Mouse (Mus musculus): Measurements from ENCODE around the gene Pkd1l1. TPM values are rescaled to one million over a fixed set of nuclear protein-coding genes. Genes with fewer than 3 reads are reported as not detected.

Pkd1l1 gene
- polyA plus RNA-seq (2015; fragmentation: Nextera tagmentation; extraction: Ambion mirVana) = 0.05 and 0.08 TPM in 2 replicates

DNA sequence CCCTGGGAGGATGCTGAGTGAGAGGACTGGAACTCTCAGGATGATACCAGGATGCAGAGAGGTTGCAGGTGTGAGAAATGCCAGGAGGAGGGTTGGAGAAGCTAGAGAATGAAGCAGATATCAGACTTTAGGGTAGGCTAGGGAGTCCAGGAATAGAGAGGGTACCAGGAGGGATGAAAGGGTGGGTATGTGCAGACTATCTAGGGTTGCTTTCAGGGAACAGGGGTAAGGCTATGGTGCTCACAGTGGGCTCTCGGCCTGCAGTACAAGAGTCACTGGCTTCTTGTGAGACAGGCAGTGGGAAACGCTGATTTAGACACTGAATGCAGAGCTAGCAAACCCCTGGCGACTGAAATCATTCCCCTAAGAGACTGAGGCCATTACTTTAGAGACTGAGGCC, at the start of gene Pkd1l1:
TSS of gene Pkd1l1 (minus strand) at position 101 of the 400 bp plus-strand sequence.
- ATAC-seq (ENCODE audit: insufficient read depth) = no peak
- no peak within 1 kb of the TSS for H3K9ac ChIP-seq
- WGBS (ENCODE audit: insufficient replicate concordance) = 47% methylated on average over 3 of the region's 3 CpGs
- no peak within 1 kb of the TSS for H3K4me3 ChIP-seq (replicated peaks)
- no peaks in the 10 kb centered on the region for H3K9me3 ChIP-seq (replicated peaks)
- H3K36me3 ChIP-seq (replicated peaks) = no peaks in the 10 kb centered on the region
- peaks cover 40% of the 10 kb centered on the region for H3K4me1 ChIP-seq (replicated peaks)
- no peak within 1 kb of the TSS; the same call in 1 of the 2 replicates for H3K27ac ChIP-seq (replicated peaks)
- H3K27me3 ChIP-seq = no peaks in the 10 kb centered on the region
- H3K4me2 ChIP-seq = peak within 1 kb of the TSS; percentile 21; the same call in 1 of the 2 replicates

DNA sequence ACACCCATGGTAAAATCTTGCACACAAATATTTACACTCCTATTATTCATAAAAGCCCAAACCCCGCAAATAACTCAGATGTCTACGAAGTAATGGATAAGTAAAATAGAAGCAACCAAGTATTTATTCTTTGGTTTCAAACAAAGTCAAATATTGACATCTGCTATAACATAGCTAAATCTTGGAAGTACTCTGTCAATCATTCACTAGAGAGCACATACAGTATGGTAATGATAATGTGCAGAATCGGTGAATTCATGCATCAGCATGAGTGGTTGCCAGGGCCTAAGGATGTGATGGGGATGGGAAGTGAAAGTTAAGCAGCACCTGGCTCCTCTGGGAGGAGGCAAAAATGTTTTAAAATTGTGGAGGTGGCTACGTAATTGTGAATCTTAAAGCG, 47.1 kb upstream of the Pkd1l1 start:
- H3K9me3 ChIP-seq (replicated peaks) = no peaks in the 10 kb centered on the region
- H3K4me3 ChIP-seq (replicated peaks) = no peak overlapping the region
- no peak overlapping the region for H3K27ac ChIP-seq (replicated peaks)
- ATAC-seq (ENCODE audit: insufficient read depth) = no peak
- H3K4me1 ChIP-seq (replicated peaks) = no peaks in the 10 kb centered on the region
- H3K9ac ChIP-seq = no peak overlapping the region
- no peak overlapping the region for H3K4me2 ChIP-seq
- 73% methylated on average over 5 of the region's 5 CpGs for WGBS (ENCODE audit: insufficient replicate concordance)
- H3K27me3 ChIP-seq = no peaks in the 10 kb centered on the region; the same call in 1 of the 2 replicates
- H3K36me3 ChIP-seq (replicated peaks) = no peaks in the 10 kb centered on the region

DNA sequence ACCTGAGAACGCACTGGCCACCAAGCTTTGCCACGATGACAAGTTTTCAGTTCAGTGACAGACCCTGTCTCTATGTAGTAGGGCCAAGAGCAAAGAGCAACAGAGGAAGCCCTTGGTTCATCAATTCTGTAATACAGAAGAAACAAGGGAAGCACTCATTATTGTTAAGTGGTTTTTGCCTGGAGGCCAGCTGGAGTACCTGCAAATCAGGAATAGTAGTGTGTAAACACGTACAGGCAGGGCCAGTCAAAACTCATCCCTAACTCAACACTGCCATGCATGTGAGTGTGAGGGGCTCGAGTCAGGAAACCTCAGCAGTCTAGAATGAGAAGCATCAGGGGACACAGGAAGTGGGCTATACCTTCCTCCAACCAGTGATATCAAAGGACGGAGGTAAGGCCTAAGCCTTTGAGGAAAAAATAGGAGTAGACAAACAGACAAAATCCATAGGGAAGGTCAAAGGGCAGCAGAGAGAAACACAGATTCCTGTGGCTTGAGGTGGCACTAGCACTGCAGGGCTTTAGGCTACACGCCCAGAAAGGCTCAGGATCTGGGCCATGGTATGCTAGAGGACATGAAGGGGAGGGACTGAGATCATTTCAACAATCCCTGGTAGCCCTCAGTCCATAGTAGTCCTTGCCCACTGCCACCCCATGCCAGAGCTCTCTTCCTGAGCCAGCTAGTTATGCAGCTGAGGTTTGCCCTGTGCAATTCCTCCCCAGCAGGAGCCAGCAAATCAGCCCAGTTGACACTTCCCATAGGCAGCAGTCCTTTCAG, 45.6 kb upstream of the Pkd1l1 start:
- Histone ChIP-seq H3K36me3 (replicated peaks) (no peaks in the 10 kb centered on the region), H3K4me2 (no peak overlapping the region), H3K27ac (replicated peaks) (no peak overlapping the region), H3K27me3 (peaks cover 3% of the 10 kb centered on the region; the same call in 1 of the 2 replicates), H3K9me3 (replicated peaks) (no peaks in the 10 kb centered on the region), H3K9ac (no peak overlapping the region), H3K4me3 (replicated peaks) (no peak overlapping the region), H3K4me1 (replicated peaks) (no peaks in the 10 kb centered on the region)
- ATAC-seq (ENCODE audit: insufficient read depth) = no peak
- WGBS (ENCODE audit: insufficient replicate concordance) = 46% methylated on average over 6 of the region's 6 CpGs

DNA sequence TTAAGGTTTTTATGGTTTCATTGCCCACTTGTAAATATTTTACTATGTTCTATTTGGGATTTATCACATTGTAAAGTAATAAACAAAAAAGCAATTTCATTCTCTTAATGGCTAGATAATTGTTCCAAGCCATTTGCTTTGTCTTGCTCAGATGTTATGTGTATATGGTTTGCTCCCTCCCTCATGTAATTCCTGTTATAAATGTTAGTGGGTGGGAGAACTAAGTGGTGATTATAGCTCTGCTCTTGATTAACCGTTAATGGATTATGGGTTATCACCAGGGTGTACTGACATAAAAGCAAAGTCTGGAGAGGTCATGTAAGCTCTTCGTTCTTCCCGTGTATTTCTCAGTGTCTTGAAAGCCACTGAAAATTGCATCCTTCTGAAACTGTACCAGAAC, 41.7 kb upstream of the Pkd1l1 start:
- H3K9ac ChIP-seq = no peak overlapping the region
- no peaks in the 10 kb centered on the region for H3K9me3 ChIP-seq (replicated peaks)
- WGBS (ENCODE audit: insufficient replicate concordance) = 71% methylated on average over 3 of the region's 3 CpGs
- H3K4me2 ChIP-seq = no peak overlapping the region
- no peaks in the 10 kb centered on the region for H3K36me3 ChIP-seq (replicated peaks)
- H3K4me1 ChIP-seq (replicated peaks) = peaks cover 7% of the 10 kb centered on the region
- H3K4me3 ChIP-seq (replicated peaks) = no peak overlapping the region
- H3K27ac ChIP-seq (replicated peaks) = no peak overlapping the region
- H3K27me3 ChIP-seq = peaks cover 4% of the 10 kb centered on the region; the same call in 1 of the 2 replicates
- no peak for ATAC-seq (ENCODE audit: insufficient read depth)

DNA sequence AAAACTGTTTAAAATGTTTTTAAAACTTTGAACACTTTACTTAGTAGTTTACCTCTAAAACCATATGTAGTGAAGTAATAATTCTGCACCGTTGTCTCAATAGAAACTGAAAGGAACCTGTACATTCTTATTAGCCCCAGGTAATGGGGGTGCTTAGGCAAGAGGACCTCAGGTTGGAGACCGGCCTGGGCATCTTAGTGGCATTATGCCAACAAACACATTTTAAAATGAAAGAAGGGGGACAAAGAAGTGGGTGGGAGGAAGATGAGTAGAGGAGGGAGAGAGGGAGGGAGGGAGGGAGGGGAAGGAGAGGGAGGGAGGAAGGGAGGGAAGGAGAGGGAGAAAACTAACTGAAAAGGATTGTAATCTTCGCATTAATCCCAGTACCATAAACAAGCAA, 38.3 kb upstream of the Pkd1l1 start:
- no peaks in the 10 kb centered on the region for H3K9me3 ChIP-seq (replicated peaks)
- H3K36me3 ChIP-seq (replicated peaks) = peaks cover 19% of the 10 kb centered on the region
- peak; percentile 35; the same call in 1 of the 2 replicates for ATAC-seq (ENCODE audit: insufficient read depth)
- H3K27ac ChIP-seq (replicated peaks) = peak overlapping the region; percentile 82; the same call in 1 of the 2 replicates
- peak overlapping the region; percentile 80 for H3K4me2 ChIP-seq
- peak overlapping the region; percentile 75 for H3K9ac ChIP-seq
- peaks cover 4% of the 10 kb centered on the region; the same call in 1 of the 2 replicates for H3K27me3 ChIP-seq
- peaks cover 18% of the 10 kb centered on the region for H3K4me1 ChIP-seq (replicated peaks)
- 0% methylated on average over 3 of the region's 3 CpGs for WGBS (ENCODE audit: insufficient replicate concordance)
- H3K4me3 ChIP-seq (replicated peaks) = peak overlapping the region; percentile 78

DNA sequence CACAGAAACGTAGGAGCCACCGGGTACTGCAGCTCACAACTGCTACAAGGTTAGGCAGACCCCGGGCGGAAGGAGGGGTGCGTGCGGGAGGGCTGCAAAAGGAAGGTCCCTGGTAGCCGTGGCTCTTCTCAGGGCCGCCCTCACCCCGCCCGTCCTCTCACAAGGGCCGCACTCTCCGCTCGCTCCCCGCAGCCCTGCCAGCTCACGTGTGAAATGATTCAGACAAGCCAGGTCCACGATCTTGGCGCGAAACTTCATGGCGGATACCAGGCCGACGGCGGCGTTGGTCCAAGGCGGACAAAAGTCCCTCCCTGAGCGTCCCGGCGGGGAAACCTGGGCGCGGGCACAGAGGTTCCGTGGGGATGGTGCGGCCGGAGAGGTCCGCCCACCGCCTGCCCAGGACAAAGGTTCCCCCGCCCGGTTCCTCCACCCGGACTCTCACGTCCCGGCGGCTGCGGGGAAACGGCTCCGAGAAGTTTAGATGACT, 37.8 kb upstream of the Pkd1l1 start, which contains the start of gene Hus1:
TSS of gene Hus1 (minus strand) at position 339 of the 487 bp plus-strand sequence.
- Histone ChIP-seq H3K9ac (peak within 1 kb of the TSS; percentile 75), H3K4me1 (replicated peaks) (peaks cover 18% of the 10 kb centered on the region), H3K9me3 (replicated peaks) (no peaks in the 10 kb centered on the region), H3K4me3 (replicated peaks) (peak within 1 kb of the TSS; percentile 78), H3K27ac (replicated peaks) (peak within 1 kb of the TSS; percentile 82), H3K4me2 (peak within 1 kb of the TSS; percentile 80), H3K36me3 (replicated peaks) (peaks cover 22% of the 10 kb centered on the region), H3K27me3 (peaks cover 4% of the 10 kb centered on the region; the same call in 1 of the 2 replicates)
- under 1% methylated on average over 43 of the region's 43 CpGs for WGBS (ENCODE audit: insufficient replicate concordance)
- peak; percentile 96 for ATAC-seq (ENCODE audit: insufficient read depth)

DNA sequence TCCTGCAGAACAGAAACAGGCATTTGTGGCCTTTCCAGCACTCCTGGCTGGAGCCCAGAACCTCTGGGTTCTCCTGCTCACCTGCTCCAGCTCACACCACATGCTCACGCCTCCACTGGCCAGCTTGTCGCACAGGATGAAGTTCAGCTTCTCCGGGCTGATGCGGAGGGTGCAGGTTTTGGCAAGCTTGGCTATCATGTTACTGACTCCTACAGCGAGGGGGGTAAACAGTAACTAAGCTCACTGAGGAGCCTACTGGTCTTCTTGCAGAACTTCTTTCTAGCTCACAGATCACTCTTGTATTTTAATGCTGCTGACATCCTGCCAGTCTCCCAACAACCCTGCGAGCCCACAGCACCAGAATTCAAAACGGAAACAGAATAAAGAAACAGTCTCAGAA, 37.4 kb upstream of the Pkd1l1 start:
- H3K9ac ChIP-seq = peak overlapping the region; percentile 75
- WGBS (ENCODE audit: insufficient replicate concordance) = 0% methylated on average over 7 of the region's 7 CpGs
- ATAC-seq (ENCODE audit: insufficient read depth) = peak; percentile 66
- peaks cover 18% of the 10 kb centered on the region for H3K4me1 ChIP-seq (replicated peaks)
- peaks cover 4% of the 10 kb centered on the region; the same call in 1 of the 2 replicates for H3K27me3 ChIP-seq
- no peaks in the 10 kb centered on the region for H3K9me3 ChIP-seq (replicated peaks)
- peak overlapping the region; percentile 82 for H3K27ac ChIP-seq (replicated peaks)
- H3K36me3 ChIP-seq (replicated peaks) = peaks cover 26% of the 10 kb centered on the region
- H3K4me2 ChIP-seq = peak overlapping the region; percentile 80
- peak overlapping the region; percentile 78 for H3K4me3 ChIP-seq (replicated peaks)

DNA sequence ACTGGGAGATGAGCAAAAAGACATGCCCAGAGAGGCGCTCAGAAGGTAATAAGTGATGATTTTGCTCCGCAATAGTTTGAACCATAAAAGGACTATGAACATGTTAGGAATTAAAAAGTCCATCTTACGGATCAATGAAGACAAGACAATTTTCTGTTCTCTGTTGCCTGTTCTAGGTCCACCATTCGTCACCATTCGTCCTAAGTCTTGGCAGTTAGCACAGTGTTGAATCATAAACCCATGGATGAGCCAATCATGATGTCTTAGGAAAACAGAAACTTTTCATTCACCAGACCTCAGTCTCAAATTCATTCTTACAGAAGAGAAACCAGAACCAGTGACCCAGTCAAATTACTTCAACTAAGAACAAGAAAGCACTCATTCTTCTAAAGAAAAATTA, 35.7 kb upstream of the Pkd1l1 start:
- WGBS (ENCODE audit: insufficient replicate concordance) = 82% methylated on average over 5 of the region's 5 CpGs
- Histone ChIP-seq H3K4me3 (replicated peaks) (no peak overlapping the region), H3K4me2 (no peak overlapping the region; the same call in 1 of the 2 replicates), H3K27me3 (peaks cover 2% of the 10 kb centered on the region; the same call in 1 of the 2 replicates), H3K4me1 (replicated peaks) (peaks cover 18% of the 10 kb centered on the region), H3K9me3 (replicated peaks) (no peaks in the 10 kb centered on the region), H3K36me3 (replicated peaks) (peaks cover 43% of the 10 kb centered on the region), H3K27ac (replicated peaks) (no peak overlapping the region), H3K9ac (no peak overlapping the region)
- ATAC-seq (ENCODE audit: insufficient read depth) = no peak

DNA sequence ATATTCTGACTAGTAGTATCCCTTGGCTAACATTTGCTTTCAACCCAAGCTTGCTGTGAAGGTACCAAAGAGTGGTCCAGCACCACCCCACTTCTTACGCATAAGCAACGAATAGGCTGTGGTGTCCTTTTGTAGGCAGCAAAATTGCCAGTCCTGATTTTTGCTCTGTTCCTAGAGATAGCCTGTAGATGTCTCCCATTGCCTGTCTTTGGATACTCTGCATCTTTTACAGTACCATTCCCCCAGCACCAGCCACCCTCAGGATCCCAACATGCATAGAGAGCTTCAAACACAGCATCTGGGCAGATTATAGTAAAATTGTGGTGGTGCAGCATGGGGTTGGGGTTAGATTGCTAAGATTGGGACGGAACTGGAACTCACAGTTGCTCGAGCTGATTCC, 15.0 kb upstream of the Pkd1l1 start:
- WGBS (ENCODE audit: insufficient replicate concordance) = 61% methylated on average over 4 of the region's 4 CpGs
- no peak overlapping the region for H3K27ac ChIP-seq (replicated peaks)
- H3K4me1 ChIP-seq (replicated peaks) = no peaks in the 10 kb centered on the region; the same call in 1 of the 2 replicates
- no peaks in the 10 kb centered on the region for H3K9me3 ChIP-seq (replicated peaks)
- peaks cover 6% of the 10 kb centered on the region; the same call in 1 of the 2 replicates for H3K27me3 ChIP-seq
- ATAC-seq (ENCODE audit: insufficient read depth) = no peak
- peaks cover 24% of the 10 kb centered on the region for H3K36me3 ChIP-seq (replicated peaks)
- H3K4me3 ChIP-seq (replicated peaks) = no peak overlapping the region
- no peak overlapping the region for H3K9ac ChIP-seq
- no peak overlapping the region for H3K4me2 ChIP-seq

DNA sequence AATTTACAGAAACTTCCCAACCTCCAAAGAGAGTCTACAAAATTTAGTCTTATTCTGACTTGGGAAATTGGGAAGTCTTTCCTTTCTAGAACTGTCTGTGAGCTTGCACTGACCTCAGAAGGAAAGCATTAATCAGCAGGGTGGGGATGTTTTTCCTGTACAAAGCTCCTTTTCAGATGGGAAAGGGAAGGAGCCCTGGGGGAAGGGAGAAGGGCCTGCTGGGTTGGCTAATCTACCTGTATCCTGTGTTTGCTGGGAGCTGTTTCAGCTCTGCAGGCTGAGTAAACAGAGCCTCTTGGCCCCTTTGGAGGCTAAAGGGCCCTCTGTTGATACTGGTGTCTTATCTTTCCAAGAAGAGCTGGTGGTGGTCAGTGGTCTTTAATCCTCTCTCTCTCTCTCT, 13.0 kb upstream of the Pkd1l1 start:
- no peak overlapping the region for H3K27ac ChIP-seq (replicated peaks)
- peaks cover 6% of the 10 kb centered on the region; the same call in 1 of the 2 replicates for H3K27me3 ChIP-seq

DNA sequence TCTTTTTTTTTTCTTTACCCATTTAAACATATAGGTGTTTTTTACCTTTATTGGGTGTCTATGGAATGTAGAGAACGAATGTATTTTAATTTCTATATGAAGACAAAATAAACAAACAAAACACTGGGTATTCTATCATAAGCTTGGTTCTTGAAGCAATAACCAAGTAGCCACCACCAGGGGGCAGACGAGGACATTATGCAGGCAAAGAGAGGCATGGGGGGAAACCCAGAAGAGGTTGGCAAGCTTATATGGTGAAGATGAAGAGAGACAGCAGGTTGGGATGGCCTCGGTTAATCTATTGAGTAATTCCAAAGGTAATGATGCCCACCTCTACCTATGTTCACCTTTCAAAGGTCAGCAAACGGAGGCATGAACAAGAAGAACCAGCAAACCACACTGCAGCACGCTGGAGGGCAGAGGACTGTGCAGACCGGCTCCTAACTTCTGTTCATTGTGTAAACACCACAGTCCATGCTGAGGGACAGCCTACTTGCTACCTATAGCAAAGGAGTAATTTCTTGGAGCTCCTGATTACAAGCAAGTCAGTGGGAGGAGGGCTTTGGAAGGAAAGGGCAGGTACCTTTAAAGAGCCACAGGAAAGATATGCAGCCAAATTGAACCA, 10.3 kb upstream of the Pkd1l1 start:
- H3K4me3 ChIP-seq (replicated peaks) = no peak overlapping the region
- WGBS (ENCODE audit: insufficient replicate concordance) = 27% methylated on average over 6 of the region's 6 CpGs
- H3K4me2 ChIP-seq = no peak overlapping the region
- no peaks in the 10 kb centered on the region; the same call in 1 of the 2 replicates for H3K4me1 ChIP-seq (replicated peaks)
- no peaks in the 10 kb centered on the region for H3K9me3 ChIP-seq (replicated peaks)
- no peaks in the 10 kb centered on the region for H3K36me3 ChIP-seq (replicated peaks)
- H3K9ac ChIP-seq = no peak overlapping the region
- no peak for ATAC-seq (ENCODE audit: insufficient read depth)
- peaks cover 6% of the 10 kb centered on the region; the same call in 1 of the 2 replicates for H3K27me3 ChIP-seq
- no peak overlapping the region for H3K27ac ChIP-seq (replicated peaks)

More for the DNA sequence above, 13.0 kb upstream of the Pkd1l1 start:
- no peak overlapping the region for H3K4me3 ChIP-seq (replicated peaks)
- H3K36me3 ChIP-seq (replicated peaks) = 0 out of 2 replicates have a peak, but pooled peaks cover 7% of the 10 kb centered on the region
- ATAC-seq (ENCODE audit: insufficient read depth) = no peak
- H3K4me2 ChIP-seq = no peak overlapping the region
- H3K9ac ChIP-seq = no peak overlapping the region
- no peaks in the 10 kb centered on the region for H3K9me3 ChIP-seq (replicated peaks)
- H3K4me1 ChIP-seq (replicated peaks) = no peaks in the 10 kb centered on the region; the same call in 1 of the 2 replicates

Measured in liver, embryonic 15.5 days (tissue).